Mouse (Mus musculus) liver, adult 2 months (tissue): Measurements from ENCODE around the gene Chd3.

Experiments
- CTCF ChIP-seq: fragments of 200-500 bp; IDR thresholded peaks from 2 replicates; pipeline ENCODE4 v1.5.1; 2011; ENCODE audit warnings: low read depth, low read length, control low read depth
- POLR2A ChIP-seq: fragments of 200-500 bp; IDR thresholded peaks from 2 replicates; pipeline ENCODE4 v1.6.1; 2011; ENCODE audit warnings: low read length, control low read depth; ENCODE audit not compliant: insufficient read depth; ENCODE audit errors: extremely low read depth

GRCm38 (mm10) chr11:69389531-69390399 lies 20.6 kb upstream of the Chd3 start:
- TF ChIP-seq POLR2A (no peak), CTCF (no peak)
